Mouse (Mus musculus) erythroblast, embryonic 14.5 days (primary cell): Measurements from ENCODE around the gene Rnf34. TPM values are rescaled to one million over a fixed set of nuclear protein-coding genes. Genes with fewer than 3 reads are reported as not detected.

ENCODE experiments used
- H3K27me3 ChIP-seq: 2 replicates; pipeline ENCODE4 v1.6.1; 2012; ENCODE audit warnings: inconsistent platforms; ENCODE audit not compliant: control insufficient read depth
- H3K36me3 ChIP-seq: 2 replicates; pipeline ENCODE4 v1.6.1; 2012; ENCODE audit warnings: mild to moderate bottlenecking, inconsistent platforms; ENCODE audit not compliant: control insufficient read depth
- H3K4me1 ChIP-seq: 2 replicates; pipeline ENCODE4 v1.6.1; 2012; ENCODE audit warnings: inconsistent platforms; ENCODE audit not compliant: control insufficient read depth
- H3K4me3 ChIP-seq: replicated peaks from 2 replicates; pipeline ENCODE3; 2012; ENCODE audit warnings: moderate library complexity, mild to moderate bottlenecking, inconsistent platforms
- H3K9me3 ChIP-seq: 2 replicates; pipeline ENCODE4 v1.6.1; 2012; ENCODE audit warnings: low read length, inconsistent platforms, mixed read lengths; ENCODE audit not compliant: control insufficient read depth
- GATA1 ChIP-seq: IDR thresholded peaks from 2 replicates; pipeline ENCODE4 v1.6.1; 2012; ENCODE audit warnings: low read length, inconsistent platforms, mixed read lengths
- TAL1 ChIP-seq: IDR thresholded peaks from 3 replicates; pipeline ENCODE4 v1.6.1; 2012; ENCODE audit warnings: low read length, inconsistent platforms, mixed read lengths
- polyA plus RNA-seq: library from polyadenylated mRNA; stranded (reverse); fragments of >175 nt; gene quantifications from 2 replicates; pipeline ENCODE4 v1.2.3, GENCODE M21; 2012

The Rnf34 gene
- polyA plus RNA-seq, 1 experiment: 0.77 TPM

- no peak for TF ChIP-seq GATA1
- no peak for TF ChIP-seq TAL1
- Histone ChIP-seq H3K4me1 (peaks cover 32% of the 10 kb centered on the region), H3K9me3 (no peaks in the 10 kb centered on the region), H3K27me3 (no peaks in the 10 kb centered on the region), H3K4me3 (no peak overlapping the region), H3K36me3 (peaks cover 6% of the 10 kb centered on the region)
Measured at GRCm38 (mm10) chr5:122852611-122853010, 2.8 kb downstream of the Rnf34 start.

- Histone ChIP-seq H3K36me3 (peaks cover 6% of the 10 kb centered on the region), H3K4me1 (peaks cover 23% of the 10 kb centered on the region), H3K4me3 (no peak overlapping the region), H3K9me3 (no peaks in the 10 kb centered on the region), H3K27me3 (no peaks in the 10 kb centered on the region)
- TF ChIP-seq GATA1: no peak
- no peak for TF ChIP-seq TAL1
Measured at GRCm38 (mm10) chr5:122855858-122856257, 6.0 kb downstream of the Rnf34 start.

- Histone ChIP-seq H3K9me3 (no peaks in the 10 kb centered on the region), H3K4me3 (no peak overlapping the region), H3K27me3 (no peaks in the 10 kb centered on the region), H3K36me3 (peaks cover 62% of the 10 kb centered on the region), H3K4me1 (peaks cover 11% of the 10 kb centered on the region)
- TF ChIP-seq TAL1 (no peak), GATA1 (no peak)
Measured at GRCm38 (mm10) chr5:122863053-122863452, 13.2 kb downstream of the Rnf34 start.

GRCm38 (mm10) chr5:122872626-122873025, 22.8 kb downstream of the Rnf34 start:
- no peaks in the 10 kb centered on the region for H3K9me3 ChIP-seq
- no peaks in the 10 kb centered on the region for H3K27me3 ChIP-seq
- H3K4me1 ChIP-seq: peaks cover 5% of the 10 kb centered on the region
- peaks cover 65% of the 10 kb centered on the region for H3K36me3 ChIP-seq
- TF ChIP-seq GATA1: no peak
- H3K4me3 ChIP-seq: no peak overlapping the region

- peaks cover 5% of the 10 kb centered on the region for H3K4me1 ChIP-seq
- H3K9me3 ChIP-seq: no peaks in the 10 kb centered on the region
- H3K27me3 ChIP-seq: no peaks in the 10 kb centered on the region
- peaks cover 65% of the 10 kb centered on the region for H3K36me3 ChIP-seq
- TF ChIP-seq GATA1 (no peak), TAL1 (no peak)
- no peak overlapping the region for H3K4me3 ChIP-seq
Measured at GRCm38 (mm10) chr5:122873573-122873972, 23.7 kb downstream of the Rnf34 start.

GRCm38 (mm10) chr5:122874359-122874758, 24.5 kb downstream of the Rnf34 start:
- H3K27me3 ChIP-seq: no peaks in the 10 kb centered on the region
- TF ChIP-seq GATA1: no peak
- TF ChIP-seq TAL1: no peak
- H3K4me1 ChIP-seq: peaks cover 5% of the 10 kb centered on the region
- H3K4me3 ChIP-seq: no peak overlapping the region
- peaks cover 65% of the 10 kb centered on the region for H3K36me3 ChIP-seq
- H3K9me3 ChIP-seq: no peaks in the 10 kb centered on the region

GRCm38 (mm10) chr5:122876671-122877070, 26.8 kb downstream of the Rnf34 start:
- Histone ChIP-seq H3K9me3 (no peaks in the 10 kb centered on the region), H3K4me1 (peaks cover 5% of the 10 kb centered on the region), H3K36me3 (peaks cover 77% of the 10 kb centered on the region), H3K27me3 (no peaks in the 10 kb centered on the region), H3K4me3 (no peak overlapping the region)
- TF ChIP-seq GATA1: no peak
- TF ChIP-seq TAL1: no peak

- no peaks in the 10 kb centered on the region for H3K27me3 ChIP-seq
- H3K4me1 ChIP-seq: no peaks in the 10 kb centered on the region
- TF ChIP-seq TAL1: no peak
- TF ChIP-seq GATA1: no peak
- peaks cover 67% of the 10 kb centered on the region for H3K36me3 ChIP-seq
- H3K4me3 ChIP-seq: no peak overlapping the region
- no peaks in the 10 kb centered on the region for H3K9me3 ChIP-seq
Measured at GRCm38 (mm10) chr5:122880241-122880980, 30.6 kb downstream of the Rnf34 start.

- H3K27me3 ChIP-seq: no peaks in the 10 kb centered on the region
- no peak for TF ChIP-seq TAL1
- no peak for TF ChIP-seq GATA1
- H3K9me3 ChIP-seq: no peaks in the 10 kb centered on the region
- H3K4me1 ChIP-seq: no peaks in the 10 kb centered on the region; the same call in none of the 2 replicates
- H3K4me3 ChIP-seq: no peak overlapping the region
- peaks cover 67% of the 10 kb centered on the region for H3K36me3 ChIP-seq
Measured at GRCm38 (mm10) chr5:122881313-122881712, 31.5 kb downstream of the Rnf34 start.
